Mouse (Mus musculus) central nervous system, embryonic 11.5 days (tissue): Measurements from ENCODE around the gene Ddx20. TPM values are rescaled to one million over a fixed set of nuclear protein-coding genes. Genes with fewer than 3 reads are reported as not detected.

Experiments used
- polyA plus RNA-seq: library from polyadenylated mRNA; depleted of rRNA; stranded (reverse); fragments of >200 nt; gene quantifications from 2 replicates; pipeline ENCODE4 v1.2.3, GENCODE M21; 2012; rRNA removed

Gene Ddx20
- 26.2 and 29.2 TPM in 2 replicates for polyA plus RNA-seq

DNA sequence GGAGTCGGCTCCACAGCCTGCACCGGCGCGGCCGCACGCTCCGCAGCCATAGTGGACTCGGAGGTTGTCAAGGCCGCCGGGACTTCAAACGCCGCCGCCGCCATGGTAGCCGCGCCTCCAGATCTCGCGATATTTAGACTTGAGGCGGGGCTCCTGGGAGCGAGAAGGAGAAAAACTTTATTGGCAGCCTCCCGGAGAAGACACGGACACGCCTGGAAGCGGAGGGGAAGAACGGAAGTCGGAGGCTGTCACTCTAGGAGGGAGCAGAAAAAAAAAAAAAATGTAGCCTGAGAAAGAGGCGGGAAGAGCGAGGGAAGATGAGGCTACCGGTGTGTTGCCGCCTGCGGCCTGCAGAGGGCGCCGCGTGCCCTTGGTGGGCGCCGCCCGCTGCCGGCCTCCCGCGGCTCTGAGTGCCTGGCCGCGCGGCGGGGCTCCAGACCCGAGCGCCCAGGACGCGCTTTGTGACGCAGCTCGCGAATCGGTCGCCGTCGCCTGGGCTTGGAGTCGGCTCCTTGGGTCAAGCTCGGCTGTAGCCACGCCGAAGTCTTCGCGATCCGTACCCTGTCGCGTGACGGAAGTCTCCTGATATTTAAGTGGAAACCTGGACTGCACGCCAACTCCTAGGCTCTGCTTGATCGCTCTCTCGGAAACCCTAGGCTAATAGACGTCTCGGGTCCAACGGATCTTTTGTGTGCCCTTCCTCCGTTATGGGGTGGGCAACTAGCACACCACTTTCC is at the start of gene Ddx20:
Gene Ddx20, minus strand, starts transcription at position 251 of the 737 bp plus-strand sequence.

DNA sequence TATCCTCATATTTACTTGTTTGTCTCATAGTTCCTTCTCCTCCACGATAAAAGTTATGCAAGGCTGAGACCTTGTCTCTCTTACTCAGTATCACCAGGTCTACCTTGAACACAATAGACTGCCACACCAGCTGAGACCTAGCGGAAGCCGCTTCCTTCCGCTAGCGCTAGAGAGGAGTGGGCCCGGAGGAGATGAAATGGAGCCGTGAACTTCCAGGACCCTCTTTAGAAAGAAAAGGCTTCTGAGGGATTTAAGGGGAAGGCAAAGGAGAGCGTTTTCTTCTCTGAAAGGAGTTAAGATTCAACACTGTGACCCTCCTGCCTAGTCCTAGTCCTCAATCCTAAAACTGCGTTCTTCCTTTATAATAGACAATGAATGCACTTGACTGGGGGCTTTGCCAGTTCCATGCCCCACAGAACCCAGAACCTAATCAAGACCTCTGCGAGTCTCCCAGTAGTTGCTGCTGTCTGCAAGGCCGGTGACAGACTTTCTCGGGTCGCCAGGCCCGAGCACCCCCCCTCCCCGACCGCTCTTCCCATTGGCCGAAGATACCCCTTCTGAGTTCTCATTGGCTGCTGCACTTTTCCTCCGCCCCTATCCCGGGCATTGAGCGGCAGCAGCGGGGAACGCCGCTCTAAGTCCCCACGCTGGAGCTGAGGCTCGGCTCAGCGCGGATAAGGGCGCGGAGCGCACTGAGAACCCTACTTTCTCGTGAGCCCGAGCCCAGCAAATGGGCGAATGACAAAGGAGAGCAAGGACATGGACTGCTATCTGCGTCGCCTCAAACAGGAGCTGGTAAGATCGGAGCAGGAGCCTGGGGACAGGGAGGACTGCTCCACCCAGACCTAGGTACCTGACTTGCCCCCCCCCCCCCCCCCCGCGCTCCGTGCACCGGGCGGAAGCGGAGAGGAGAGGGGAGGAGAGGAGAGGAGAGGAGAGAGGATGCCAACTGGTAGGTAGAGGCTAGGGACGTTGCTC is 16.9 kb upstream of the Ddx20 start, which contains the start of gene Inka2:
Gene Inka2, plus strand, starts transcription at position 569 of the 978 bp plus-strand sequence.

Other genes with a start within 250 kb of the Ddx20 start
- gene Kcnd3, start 235.2 kb downstream of the Ddx20 start, polyA plus RNA-seq = 4.3 and 5.6 TPM in 2 replicates
- gene Inka2, start 17.0 kb upstream of the Ddx20 start, polyA plus RNA-seq = 3.0 and 3.2 TPM in 2 replicates
- 44.0 and 48.7 TPM in 2 replicates for gene Rap1a, start 113.8 kb upstream of the Ddx20 start, polyA plus RNA-seq
- gene Adora3, start 183.3 kb upstream of the Ddx20 start, polyA plus RNA-seq = 0.07 TPM in 1 of 2 replicates, not detected in the other
- gene Tmigd3, start 183.3 kb upstream of the Ddx20 start, polyA plus RNA-seq = 0.08 and 0.17 TPM in 2 replicates
- 1.1 and 1.2 TPM in 2 replicates for gene I830077J02Rik, start 245.1 kb upstream of the Ddx20 start, polyA plus RNA-seq